Mouse (Mus musculus): ENCODE data around the gene Gja5. TPM values are rescaled to one million over a fixed set of nuclear protein-coding genes. Genes with fewer than 3 reads are reported as not detected.

The Gja5 gene
- polyA plus RNA-seq, 1 experiment from 2014 or later: 3.5 TPM

GRCm38 (mm10) chr3:97032053-97032496, 127.6 kb downstream of the Gja5 start:
- H3K4me2 ChIP-seq (ENCODE audit: low read depth): peak overlapping the region; percentile 40
- no peaks in the 10 kb centered on the region for H3K27me3 ChIP-seq (ENCODE audit: control insufficient read depth, insufficient read depth, low read length)
- no peaks in the 10 kb centered on the region for H3K9me3 ChIP-seq (ENCODE audit: control insufficient read depth, low read length)
- no peaks in the 10 kb centered on the region for H3K4me1 ChIP-seq (ENCODE audit: control insufficient read depth, insufficient read depth, low read length)
- ATAC-seq (ENCODE audit: insufficient read depth, low FRiP score, low TSS enrichment): no peak
- no peak overlapping the region for H3K27ac ChIP-seq (ENCODE audit: low read depth, low read length)
- H3K36me3 ChIP-seq (ENCODE audit: control insufficient read depth, insufficient read depth, low read length): no peaks in the 10 kb centered on the region
- H3K9ac ChIP-seq (ENCODE audit: low read length): peak overlapping the region; percentile 31
- DNase-seq (ENCODE audit: low spot score): peak; percentile 28
- peak overlapping the region; percentile 29 for H3K4me3 ChIP-seq (ENCODE audit: low read depth, low read length)
- 0% methylated on average over 10 of the region's 10 CpGs for WGBS

DNA sequence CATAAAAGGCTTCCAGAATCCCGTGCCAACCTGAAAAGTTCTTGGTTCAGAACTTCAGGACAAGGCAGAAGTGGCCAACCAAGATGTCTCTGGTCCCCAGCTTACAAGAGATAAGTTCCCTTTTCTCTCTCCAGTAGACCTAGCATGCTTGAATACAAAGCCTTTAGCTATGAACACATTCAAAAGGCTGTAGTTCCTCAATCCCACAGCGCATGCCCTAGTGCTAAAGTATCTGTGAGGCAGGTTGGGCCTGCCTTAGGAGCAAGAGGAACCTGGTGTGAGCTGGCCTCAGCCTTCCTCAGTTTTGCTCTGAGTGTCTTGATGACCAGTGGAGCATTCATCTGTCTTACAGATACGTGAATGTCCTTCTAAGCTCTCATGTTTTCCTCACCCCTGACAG, 131.1 kb downstream of the Gja5 start:
- no peak overlapping the region for H3K4me3 ChIP-seq (ENCODE audit: low read depth, low read length)
- H3K4me1 ChIP-seq (ENCODE audit: control insufficient read depth, insufficient read depth, low read length): no peaks in the 10 kb centered on the region
- DNase-seq (ENCODE audit: low spot score) (no peak), ATAC-seq (ENCODE audit: insufficient read depth, low FRiP score, low TSS enrichment) (no peak)
- H3K9me3 ChIP-seq (ENCODE audit: control insufficient read depth, low read length): no peaks in the 10 kb centered on the region
- H3K4me2 ChIP-seq (ENCODE audit: low read depth): no peak overlapping the region
- no peak overlapping the region for H3K9ac ChIP-seq (ENCODE audit: low read length)
- H3K27ac ChIP-seq (ENCODE audit: low read depth, low read length): no peak overlapping the region
- no peaks in the 10 kb centered on the region for H3K36me3 ChIP-seq (ENCODE audit: control insufficient read depth, insufficient read depth, low read length)
- H3K27me3 ChIP-seq (ENCODE audit: control insufficient read depth, insufficient read depth, low read length): no peaks in the 10 kb centered on the region
- 90% methylated on average over 3 of the region's 3 CpGs for WGBS

DNA sequence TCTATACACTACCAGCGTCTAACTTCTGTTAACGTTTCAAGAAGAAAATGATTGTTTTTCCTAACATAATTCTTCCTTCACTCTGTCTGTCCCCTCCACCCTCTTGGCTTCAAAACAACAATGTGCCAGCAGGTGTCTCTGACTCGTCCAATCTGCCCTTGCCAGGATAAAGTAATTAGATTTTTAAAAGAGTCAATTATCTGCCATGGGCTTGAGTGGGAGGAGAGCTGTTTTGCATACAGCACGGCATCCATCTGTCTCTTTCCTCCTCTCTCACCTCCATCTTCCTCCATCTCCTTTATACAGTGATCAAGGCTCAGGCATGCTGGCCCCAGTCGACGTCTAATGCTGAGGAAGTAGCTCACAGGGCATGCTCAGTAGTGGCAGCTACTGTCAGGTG, 132.6 kb downstream of the Gja5 start:
- Histone ChIP-seq H3K4me1 (ENCODE audit: control insufficient read depth, insufficient read depth, low read length) (no peaks in the 10 kb centered on the region), H3K9ac (ENCODE audit: low read length) (no peak overlapping the region), H3K27ac (ENCODE audit: low read depth, low read length) (no peak overlapping the region), H3K4me3 (ENCODE audit: low read depth, low read length) (no peak overlapping the region), H3K4me2 (ENCODE audit: low read depth) (no peak overlapping the region), H3K9me3 (ENCODE audit: control insufficient read depth, low read length) (no peaks in the 10 kb centered on the region), H3K36me3 (ENCODE audit: control insufficient read depth, insufficient read depth, low read length) (no peaks in the 10 kb centered on the region), H3K27me3 (ENCODE audit: control insufficient read depth, insufficient read depth, low read length) (no peaks in the 10 kb centered on the region)
- WGBS: 54% methylated on average over 6 of the region's 6 CpGs
- no peak for DNase-seq (ENCODE audit: low spot score)
- ATAC-seq (ENCODE audit: insufficient read depth, low FRiP score, low TSS enrichment): no peak

DNA sequence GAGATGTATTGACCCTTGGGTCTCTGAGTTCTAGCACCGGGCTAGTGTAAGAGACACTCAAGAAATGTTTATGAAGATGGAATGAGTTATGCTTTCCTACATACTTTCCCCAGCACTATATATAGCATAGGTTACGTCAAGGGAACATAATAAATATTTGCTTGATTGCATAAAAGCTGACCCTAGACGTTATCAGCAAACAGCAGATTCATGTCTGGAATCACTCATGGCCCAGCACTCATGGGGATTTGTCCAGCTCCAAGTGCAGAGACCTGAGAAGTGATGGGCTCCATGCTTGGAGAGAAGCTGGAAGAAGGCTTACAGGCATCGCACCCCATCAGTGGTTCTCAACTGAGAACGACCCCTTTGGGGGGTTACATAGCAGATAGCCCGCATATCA, 135.2 kb downstream of the Gja5 start:
- 92% methylated on average over 6 of the region's 6 CpGs for WGBS
- ATAC-seq (ENCODE audit: insufficient read depth, low FRiP score, low TSS enrichment) (no peak), DNase-seq (ENCODE audit: low spot score) (no peak)
- H3K4me2 ChIP-seq (ENCODE audit: low read depth): no peak overlapping the region
- no peak overlapping the region for H3K4me3 ChIP-seq (ENCODE audit: low read depth, low read length)
- H3K36me3 ChIP-seq (ENCODE audit: control insufficient read depth, insufficient read depth, low read length): no peaks in the 10 kb centered on the region
- no peaks in the 10 kb centered on the region for H3K27me3 ChIP-seq (ENCODE audit: control insufficient read depth, insufficient read depth, low read length)
- no peak overlapping the region for H3K9ac ChIP-seq (ENCODE audit: low read length)
- H3K27ac ChIP-seq (ENCODE audit: low read depth, low read length): no peak overlapping the region
- no peaks in the 10 kb centered on the region for H3K4me1 ChIP-seq (ENCODE audit: control insufficient read depth, insufficient read depth, low read length)
- H3K9me3 ChIP-seq (ENCODE audit: control insufficient read depth, low read length): no peaks in the 10 kb centered on the region

- Histone ChIP-seq H3K27ac (ENCODE audit: low read depth, low read length) (no peak overlapping the region), H3K4me1 (ENCODE audit: control insufficient read depth, insufficient read depth, low read length) (no peaks in the 10 kb centered on the region), H3K27me3 (ENCODE audit: control insufficient read depth, insufficient read depth, low read length) (no peaks in the 10 kb centered on the region), H3K4me3 (ENCODE audit: low read depth, low read length) (no peak overlapping the region), H3K9ac (ENCODE audit: low read length) (no peak overlapping the region), H3K9me3 (ENCODE audit: control insufficient read depth, low read length) (no peaks in the 10 kb centered on the region), H3K36me3 (ENCODE audit: control insufficient read depth, insufficient read depth, low read length) (no peaks in the 10 kb centered on the region), H3K4me2 (ENCODE audit: low read depth) (no peak overlapping the region)
- DNase-seq (ENCODE audit: low spot score): no peak
- 85% methylated on average over 5 of the region's 5 CpGs for WGBS
- ATAC-seq (ENCODE audit: insufficient read depth, low FRiP score, low TSS enrichment): no peak
Measured at GRCm38 (mm10) chr3:97044188-97044587, 139.7 kb downstream of the Gja5 start.

DNA sequence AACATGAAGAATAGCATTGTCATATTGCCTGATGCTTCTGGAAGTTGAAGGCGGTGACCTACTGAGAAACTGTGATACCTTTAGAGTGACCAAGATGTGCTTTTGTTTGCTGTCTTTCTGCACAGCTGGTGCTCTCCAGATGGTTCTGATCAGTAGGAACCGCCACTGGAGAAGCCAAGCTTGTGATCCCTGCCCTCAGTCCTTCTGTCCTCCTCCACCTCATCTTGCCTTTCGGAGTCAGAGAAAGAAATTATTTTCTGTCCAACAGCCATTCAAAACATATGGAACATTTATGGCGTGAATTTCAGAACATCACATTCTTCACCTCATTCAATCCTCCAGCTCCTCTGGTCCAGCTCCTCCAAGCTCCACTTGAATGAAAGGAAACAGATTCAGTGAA, 143.3 kb downstream of the Gja5 start:
- WGBS: 90% methylated on average over 4 of the region's 4 CpGs
- Histone ChIP-seq H3K4me2 (ENCODE audit: low read depth) (no peak overlapping the region), H3K9ac (ENCODE audit: low read length) (no peak overlapping the region)

GRCm38 (mm10) chr3:97048360-97048759, 143.9 kb downstream of the Gja5 start:
- no peaks in the 10 kb centered on the region for H3K4me1 ChIP-seq (ENCODE audit: control insufficient read depth, insufficient read depth, low read length)
- no peak for DNase-seq (ENCODE audit: low spot score)
- H3K27ac ChIP-seq (ENCODE audit: low read depth, low read length): no peak overlapping the region
- H3K4me2 ChIP-seq (ENCODE audit: low read depth): no peak overlapping the region
- no peak overlapping the region for H3K4me3 ChIP-seq (ENCODE audit: low read depth, low read length)
- no peaks in the 10 kb centered on the region for H3K9me3 ChIP-seq (ENCODE audit: control insufficient read depth, low read length)
- no peaks in the 10 kb centered on the region for H3K36me3 ChIP-seq (ENCODE audit: control insufficient read depth, insufficient read depth, low read length)
- H3K9ac ChIP-seq (ENCODE audit: low read length): no peak overlapping the region
- no peaks in the 10 kb centered on the region for H3K27me3 ChIP-seq (ENCODE audit: control insufficient read depth, insufficient read depth, low read length)
- no peak for ATAC-seq (ENCODE audit: insufficient read depth, low FRiP score, low TSS enrichment)

More for the DNA sequence above, 143.3 kb downstream of the Gja5 start:
- ATAC-seq (ENCODE audit: insufficient read depth, low FRiP score, low TSS enrichment) (no peak), DNase-seq (ENCODE audit: low spot score) (no peak)
- Histone ChIP-seq H3K27ac (ENCODE audit: low read depth, low read length) (no peak overlapping the region), H3K4me3 (ENCODE audit: low read depth, low read length) (no peak overlapping the region), H3K4me1 (ENCODE audit: control insufficient read depth, insufficient read depth, low read length) (no peaks in the 10 kb centered on the region), H3K36me3 (ENCODE audit: control insufficient read depth, insufficient read depth, low read length) (no peaks in the 10 kb centered on the region), H3K27me3 (ENCODE audit: control insufficient read depth, insufficient read depth, low read length) (no peaks in the 10 kb centered on the region), H3K9me3 (ENCODE audit: control insufficient read depth, low read length) (no peaks in the 10 kb centered on the region)

- no peaks in the 10 kb centered on the region for H3K9me3 ChIP-seq (ENCODE audit: control insufficient read depth, low read length)
- no peak for ATAC-seq (ENCODE audit: insufficient read depth, low FRiP score, low TSS enrichment)
- no peak for DNase-seq (ENCODE audit: low spot score)
- H3K27me3 ChIP-seq (ENCODE audit: control insufficient read depth, insufficient read depth, low read length): no peaks in the 10 kb centered on the region
- no peaks in the 10 kb centered on the region for H3K4me1 ChIP-seq (ENCODE audit: control insufficient read depth, insufficient read depth, low read length)
- no peak overlapping the region for H3K4me2 ChIP-seq (ENCODE audit: low read depth)
- 39% methylated on average over 13 of the region's 13 CpGs for WGBS
- H3K9ac ChIP-seq (ENCODE audit: low read length): no peak overlapping the region
- no peaks in the 10 kb centered on the region for H3K36me3 ChIP-seq (ENCODE audit: control insufficient read depth, insufficient read depth, low read length)
- H3K27ac ChIP-seq (ENCODE audit: low read depth, low read length): no peak overlapping the region
- H3K4me3 ChIP-seq (ENCODE audit: low read depth, low read length): no peak overlapping the region
Measured at GRCm38 (mm10) chr3:97051264-97051744, 146.8 kb downstream of the Gja5 start.

- ATAC-seq (ENCODE audit: insufficient read depth, low FRiP score, low TSS enrichment) (no peak), DNase-seq (ENCODE audit: low spot score) (peak; percentile 49)
- Histone ChIP-seq H3K36me3 (ENCODE audit: control insufficient read depth, insufficient read depth, low read length) (no peaks in the 10 kb centered on the region), H3K9ac (ENCODE audit: low read length) (no peak overlapping the region), H3K4me3 (ENCODE audit: low read depth, low read length) (no peak overlapping the region), H3K27me3 (ENCODE audit: control insufficient read depth, insufficient read depth, low read length) (no peaks in the 10 kb centered on the region), H3K27ac (ENCODE audit: low read depth, low read length) (no peak overlapping the region), H3K4me2 (ENCODE audit: low read depth) (no peak overlapping the region), H3K9me3 (ENCODE audit: control insufficient read depth, low read length) (no peaks in the 10 kb centered on the region), H3K4me1 (ENCODE audit: control insufficient read depth, insufficient read depth, low read length) (no peaks in the 10 kb centered on the region)
- WGBS: 69% methylated on average over 8 of the region's 8 CpGs
Measured at GRCm38 (mm10) chr3:97052069-97052799, 147.7 kb downstream of the Gja5 start.
